Mouse (Mus musculus): ENCODE data around the gene Cep104. TPM values are rescaled to one million over a fixed set of nuclear protein-coding genes. Genes with fewer than 3 reads are reported as not detected.

Gene Cep104
- polyA plus RNA-seq, 1 experiment = 18.4 TPM

DNA sequence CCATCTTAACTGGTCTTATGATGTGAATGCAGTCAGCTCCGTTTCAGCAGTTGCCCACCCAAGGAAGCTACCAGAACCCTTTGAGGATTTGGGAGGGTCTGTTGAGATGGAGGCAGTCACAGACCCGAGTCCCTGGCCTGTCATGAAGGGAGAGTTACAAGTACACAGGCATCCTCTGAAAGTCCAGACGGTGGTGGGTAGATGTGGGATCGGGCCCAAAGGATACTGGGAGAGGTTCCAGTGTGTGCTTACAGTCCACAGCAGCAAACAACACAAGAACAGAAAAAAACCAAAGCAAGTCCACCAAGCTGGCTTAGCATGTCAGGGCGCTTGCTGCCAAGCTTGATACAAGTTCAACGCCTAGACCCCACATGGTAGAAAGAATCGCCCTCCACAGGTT is 12.4 kb upstream of the Cep104 start:
- H3K4me3 ChIP-seq (ENCODE audit: insufficient read depth, low read depth, low read length) = no peak overlapping the region
- 83% methylated on average over 7 of the region's 7 CpGs for WGBS
- H3K4me1 ChIP-seq (ENCODE audit: control insufficient read depth, insufficient read depth, low read length) = no peaks in the 10 kb centered on the region; the same call in 1 of the 2 replicates
- H3K36me3 ChIP-seq (ENCODE audit: control insufficient read depth, insufficient read depth, low read length) = no peaks in the 10 kb centered on the region
- H3K27ac ChIP-seq (ENCODE audit: insufficient read depth, low read depth, low read length) = no peak overlapping the region
- DNase-seq = no peak
- no peak for TF ChIP-seq CTCF (conservative IDR thresholded peaks at IDR 0.05; ENCODE audit: insufficient read depth, insufficient read length, low read depth, low read length)
- no peak for TF ChIP-seq POLR2A (IDR thresholded peaks at IDR 0.05; ENCODE audit: low read depth, low read length)
- H3K27me3 ChIP-seq (replicated peaks; ENCODE audit: control insufficient read depth, insufficient read depth, low read length) = no peaks in the 10 kb centered on the region

- WGBS = 90% methylated on average over 5 of the region's 5 CpGs
- no peak overlapping the region for H3K27ac ChIP-seq (ENCODE audit: insufficient read depth, low read depth, low read length)
- H3K4me1 ChIP-seq (ENCODE audit: control insufficient read depth, insufficient read depth, low read length) = no peaks in the 10 kb centered on the region
- no peak overlapping the region for H3K4me3 ChIP-seq (ENCODE audit: insufficient read depth, low read depth, low read length)
- no peak for DNase-seq
- TF ChIP-seq POLR2A (IDR thresholded peaks at IDR 0.05; ENCODE audit: low read depth, low read length) = no peak
- H3K27me3 ChIP-seq (replicated peaks; ENCODE audit: control insufficient read depth, insufficient read depth, low read length) = no peaks in the 10 kb centered on the region
- no peaks in the 10 kb centered on the region for H3K36me3 ChIP-seq (ENCODE audit: control insufficient read depth, insufficient read depth, low read length)
These were observed 8.3 kb upstream of the Cep104 start for GRCm38 (mm10) chr4:153966651-153967050.

DNA sequence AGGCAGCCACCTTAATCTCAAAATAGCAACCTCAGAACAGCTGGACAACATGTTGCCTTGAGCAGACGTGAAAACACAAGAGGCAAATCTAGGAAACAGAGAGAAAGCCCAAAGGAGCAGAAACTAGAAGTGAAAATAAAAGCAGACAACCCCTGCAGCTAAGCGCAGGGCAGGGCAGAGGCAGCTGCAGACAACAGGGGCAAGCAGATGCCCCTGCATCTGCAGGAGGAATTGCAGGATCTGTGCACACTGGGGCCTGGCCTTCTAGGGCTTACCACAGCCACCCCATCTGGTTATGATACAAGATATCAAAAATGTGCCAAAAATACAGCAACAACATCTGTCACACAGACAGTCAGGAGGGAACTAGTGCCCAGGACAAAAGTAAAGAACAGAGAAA is 7.4 kb upstream of the Cep104 start:
- H3K27ac ChIP-seq (ENCODE audit: insufficient read depth, low read depth, low read length) = no peak overlapping the region
- no peaks in the 10 kb centered on the region for H3K36me3 ChIP-seq (ENCODE audit: control insufficient read depth, insufficient read depth, low read length)
- H3K27me3 ChIP-seq (replicated peaks; ENCODE audit: control insufficient read depth, insufficient read depth, low read length) = no peaks in the 10 kb centered on the region
- no peak overlapping the region for H3K4me3 ChIP-seq (ENCODE audit: insufficient read depth, low read depth, low read length)
- no peak for TF ChIP-seq CTCF (conservative IDR thresholded peaks at IDR 0.05; ENCODE audit: insufficient read depth, insufficient read length, low read depth, low read length)
- no peak for DNase-seq
- WGBS = 89% methylated on average over 2 of the region's 2 CpGs
- H3K4me1 ChIP-seq (ENCODE audit: control insufficient read depth, insufficient read depth, low read length) = no peaks in the 10 kb centered on the region

- TF ChIP-seq CTCF (conservative IDR thresholded peaks at IDR 0.05; ENCODE audit: insufficient read depth, insufficient read length, low read depth, low read length) (no peak), POLR2A (IDR thresholded peaks at IDR 0.05; ENCODE audit: low read depth, low read length) (no peak)
- no peak overlapping the region for H3K27ac ChIP-seq (ENCODE audit: insufficient read depth, low read depth, low read length)
- 79% methylated on average over 2 of the region's 2 CpGs for WGBS
- DNase-seq = no peak
- no peaks in the 10 kb centered on the region for H3K27me3 ChIP-seq (replicated peaks; ENCODE audit: control insufficient read depth, insufficient read depth, low read length)
- H3K36me3 ChIP-seq (ENCODE audit: control insufficient read depth, insufficient read depth, low read length) = no peaks in the 10 kb centered on the region
- no peak overlapping the region for H3K4me3 ChIP-seq (ENCODE audit: insufficient read depth, low read depth, low read length)
- no peaks in the 10 kb centered on the region for H3K4me1 ChIP-seq (ENCODE audit: control insufficient read depth, insufficient read depth, low read length)
These were observed 6.9 kb upstream of the Cep104 start for GRCm38 (mm10) chr4:153968063-153968462.

- no peak for DNase-seq
- Histone ChIP-seq H3K4me3 (ENCODE audit: insufficient read depth, low read depth, low read length) (peak overlapping the region; percentile 71), H3K27me3 (replicated peaks; ENCODE audit: control insufficient read depth, insufficient read depth, low read length) (no peaks in the 10 kb centered on the region), H3K36me3 (ENCODE audit: control insufficient read depth, insufficient read depth, low read length) (no peaks in the 10 kb centered on the region), H3K4me1 (ENCODE audit: control insufficient read depth, insufficient read depth, low read length) (no peaks in the 10 kb centered on the region), H3K27ac (ENCODE audit: insufficient read depth, low read depth, low read length) (no peak overlapping the region)
- TF ChIP-seq POLR2A (IDR thresholded peaks at IDR 0.05; ENCODE audit: low read depth, low read length) = no peak
- no peak for TF ChIP-seq CTCF (conservative IDR thresholded peaks at IDR 0.05; ENCODE audit: insufficient read depth, insufficient read length, low read depth, low read length)
- WGBS = under 1% methylated on average over 33 of the region's 33 CpGs
These were observed 283 bp downstream of the Cep104 start for GRCm38 (mm10) chr4:153975292-153975662.

GRCm38 (mm10) chr4:153975768-153976167 is 774 bp downstream of the Cep104 start:
- TF ChIP-seq POLR2A (IDR thresholded peaks at IDR 0.05; ENCODE audit: low read depth, low read length) (no peak), CTCF (conservative IDR thresholded peaks at IDR 0.05; ENCODE audit: insufficient read depth, insufficient read length, low read depth, low read length) (0 out of 2 replicates have a peak, but pooled peaks have one; percentile 2)
- Histone ChIP-seq H3K36me3 (ENCODE audit: control insufficient read depth, insufficient read depth, low read length) (no peaks in the 10 kb centered on the region), H3K4me3 (ENCODE audit: insufficient read depth, low read depth, low read length) (peak overlapping the region; percentile 1; the same call in 1 of the 2 replicates), H3K4me1 (ENCODE audit: control insufficient read depth, insufficient read depth, low read length) (no peaks in the 10 kb centered on the region), H3K27ac (ENCODE audit: insufficient read depth, low read depth, low read length) (no peak overlapping the region), H3K27me3 (replicated peaks; ENCODE audit: control insufficient read depth, insufficient read depth, low read length) (no peaks in the 10 kb centered on the region)
- WGBS = 27% methylated on average over 6 of the region's 6 CpGs
- DNase-seq = no peak

GRCm38 (mm10) chr4:153979243-153979642 is 4.2 kb downstream of the Cep104 start:
- Histone ChIP-seq H3K27me3 (replicated peaks; ENCODE audit: control insufficient read depth, insufficient read depth, low read length) (no peaks in the 10 kb centered on the region), H3K27ac (ENCODE audit: insufficient read depth, low read depth, low read length) (no peak overlapping the region), H3K4me1 (ENCODE audit: control insufficient read depth, insufficient read depth, low read length) (no peaks in the 10 kb centered on the region), H3K4me3 (ENCODE audit: insufficient read depth, low read depth, low read length) (no peak overlapping the region), H3K36me3 (ENCODE audit: control insufficient read depth, insufficient read depth, low read length) (no peaks in the 10 kb centered on the region)
- WGBS = 78% methylated on average over 10 of the region's 10 CpGs
- no peak for TF ChIP-seq CTCF (conservative IDR thresholded peaks at IDR 0.05; ENCODE audit: insufficient read depth, insufficient read length, low read depth, low read length)
- no peak for TF ChIP-seq POLR2A (IDR thresholded peaks at IDR 0.05; ENCODE audit: low read depth, low read length)
- DNase-seq = no peak

DNA sequence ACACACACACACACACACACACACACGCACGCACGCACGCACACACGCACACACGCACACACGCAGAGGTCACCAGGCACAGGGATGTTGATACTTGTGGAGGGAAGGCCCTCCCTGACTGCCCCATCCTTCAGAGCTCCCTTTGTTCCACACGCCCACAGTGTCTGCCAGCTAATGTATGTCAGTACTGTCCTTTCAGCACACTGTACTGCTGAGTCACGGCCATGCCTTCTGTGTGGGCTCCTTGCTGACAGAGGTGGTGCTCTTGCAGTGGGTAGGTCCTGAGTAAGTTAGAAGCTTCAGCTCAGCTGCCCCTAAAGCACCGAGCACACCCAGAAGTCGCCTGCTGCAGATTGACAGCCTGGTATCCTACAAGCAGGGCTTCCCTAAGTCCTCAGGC is 5.5 kb downstream of the Cep104 start:
- WGBS = 93% methylated on average over 11 of the region's 11 CpGs
- Histone ChIP-seq H3K27ac (ENCODE audit: insufficient read depth, low read depth, low read length) (no peak overlapping the region), H3K4me3 (ENCODE audit: insufficient read depth, low read depth, low read length) (no peak overlapping the region), H3K4me1 (ENCODE audit: control insufficient read depth, insufficient read depth, low read length) (no peaks in the 10 kb centered on the region), H3K27me3 (replicated peaks; ENCODE audit: control insufficient read depth, insufficient read depth, low read length) (no peaks in the 10 kb centered on the region), H3K36me3 (ENCODE audit: control insufficient read depth, insufficient read depth, low read length) (peaks cover 2% of the 10 kb centered on the region)
- TF ChIP-seq POLR2A (IDR thresholded peaks at IDR 0.05; ENCODE audit: low read depth, low read length) (no peak), CTCF (conservative IDR thresholded peaks at IDR 0.05; ENCODE audit: insufficient read depth, insufficient read length, low read depth, low read length) (no peak)
- DNase-seq = no peak
